Mouse (Mus musculus) cortical plate, adult 2 months (tissue): ENCODE measurements around the gene Bag1.

ENCODE experiments used
- CTCF ChIP-seq: fragments of 200-500 bp; IDR thresholded peaks from 2 replicates; pipeline ENCODE4 v1.5.1; 2011; ENCODE audit warnings: mild to moderate bottlenecking, control low read depth, low read length; ENCODE audit not compliant: insufficient read depth; ENCODE audit errors: extremely low read depth
- POLR2A ChIP-seq: fragments of 200-500 bp; IDR thresholded peaks from 2 replicates; pipeline ENCODE4 v1.6.1; 2011; ENCODE audit warnings: mild to moderate bottlenecking, low read length, control low read depth; ENCODE audit not compliant: insufficient read depth; ENCODE audit errors: extremely low read depth

GRCm38 (mm10) chr4:40946516-40947121, 1.5 kb downstream of the Bag1 start:
- TF ChIP-seq CTCF (no peak), POLR2A (no peak)
